Mouse (Mus musculus) heart, postnatal 0 days (tissue): ENCODE results near the gene Sept8. TPM values are rescaled to one million over a fixed set of nuclear protein-coding genes. Genes with fewer than 3 reads are reported as not detected.

Source experiments
- ATAC-seq: fragments of 200-750 bp; cut with Nextera tagmentation; 2 replicates; pipeline ENCODE4 v1.8.0; 2017; ENCODE audit warnings: low read depth, moderate number of reproducible peaks, moderate library complexity; ENCODE audit not compliant: insufficient read depth
- DNase-seq: peaks from one replicate; pipeline ENCODE4 v3.0.0-alpha.2; 2016; ENCODE audit warnings: low spot score
- H3K27ac ChIP-seq: fragments of 300-500 bp; sonication (generic); 2 replicates; pipeline ENCODE4 v1.5.1; 2014; ENCODE audit warnings: low read depth, mild to moderate bottlenecking
- H3K27me3 ChIP-seq: fragments of 300-500 bp; sonication (generic); 2 replicates; pipeline ENCODE4 v1.6.1; 2014; ENCODE audit warnings: low read length, mixed read lengths; ENCODE audit not compliant: control insufficient read depth, insufficient read depth
- H3K36me3 ChIP-seq: fragments of 300-500 bp; sonication (generic); replicated peaks from 2 replicates; pipeline ENCODE4 v1.6.1; 2014; ENCODE audit warnings: low read length, mixed read lengths; ENCODE audit not compliant: control insufficient read depth, insufficient read depth
- H3K4me1 ChIP-seq: fragments of 300-500 bp; sonication (generic); 2 replicates; pipeline ENCODE4 v1.6.1; 2014; ENCODE audit warnings: antibody characterized with exemption; ENCODE audit not compliant: control insufficient read depth, insufficient read depth
- H3K4me2 ChIP-seq: fragments of 300-500 bp; sonication (generic); 2 replicates; pipeline ENCODE4 v1.6.1; 2014; ENCODE audit warnings: low read depth, mild to moderate bottlenecking, low read length, moderate library complexity
- H3K4me3 ChIP-seq: fragments of 300-500 bp; sonication (generic); 2 replicates; pipeline ENCODE4 v1.5.1; 2014; ENCODE audit warnings: low read depth, low read length
- H3K9ac ChIP-seq: fragments of 300-500 bp; sonication (generic); replicated peaks from 2 replicates; pipeline ENCODE4 v1.6.1; 2014; ENCODE audit warnings: low read depth, low read length, mixed read lengths
- H3K9me3 ChIP-seq: fragments of 300-500 bp; sonication (generic); replicated peaks from 2 replicates; pipeline ENCODE4 v1.6.1; 2016; ENCODE audit warnings: low read length; ENCODE audit not compliant: control insufficient read depth
- CTCF ChIP-seq: IDR thresholded peaks from 2 replicates; pipeline ENCODE4 v1.5.1; 2016; ENCODE audit warnings: antibody characterized with exemption, control low read depth, low read depth
- EP300 ChIP-seq: IDR thresholded peaks from 2 replicates; pipeline ENCODE4 v1.6.1; 2016; ENCODE audit warnings: antibody characterized with exemption, low read depth
- WGBS: fragments of 180-500 bp; shearing (Covaris S2); extraction: QIAGEN DNeasy Blood & Tissue Kit; methylation state at CpG from one replicate; pipeline ENCODE4 v1.1.7; 2014; 5-methylcytosine and 5-hydroxymethylcytosine counted together
- polyA plus RNA-seq: library from polyadenylated mRNA; unstranded; fragments of >200 nt; fragmentation: Nextera tagmentation; extraction: Ambion mirVana; gene quantifications from 2 replicates; pipeline ENCODE4 v1.2.1, GENCODE M21; 2015
- total RNA-seq: library from RNA; depleted of rRNA; stranded (reverse); fragments of >200 nt; gene quantifications from 2 replicates; pipeline ENCODE4 v1.2.3, GENCODE M21; 2014; ENCODE audit warnings: low replicate concordance

Gene Sept8
- total and polyA plus RNA-seq, 2 experiments from 2014 or later: 11.5 to 47.1 TPM

DNA sequence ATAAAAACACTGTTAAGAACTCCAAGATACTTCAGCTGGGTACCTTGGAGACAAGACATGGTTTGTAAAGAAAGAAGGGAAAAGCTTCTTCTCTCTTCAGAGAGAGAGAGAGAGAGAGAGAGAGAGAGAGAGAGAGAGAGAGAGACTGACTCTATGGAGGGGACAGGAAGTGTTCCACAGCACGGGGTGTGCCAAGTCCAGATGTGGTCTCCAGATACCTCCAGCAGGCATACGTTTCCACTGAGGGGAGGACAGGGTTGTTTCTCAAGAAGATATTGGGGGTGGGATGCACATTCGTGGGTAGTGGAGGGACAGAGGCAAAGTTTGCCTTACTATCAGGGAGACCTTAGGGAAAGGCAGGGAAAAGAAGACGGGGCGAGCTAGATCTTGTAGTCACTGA lies 298 bp upstream of the Sept8 start:
- no peaks in the 10 kb centered on the region for H3K36me3 ChIP-seq
- TF ChIP-seq EP300: no peak
- no peak for TF ChIP-seq CTCF
- H3K9me3 ChIP-seq: no peaks in the 10 kb centered on the region
- peak overlapping the region; percentile 80 for H3K4me2 ChIP-seq
- no peaks in the 10 kb centered on the region for H3K27me3 ChIP-seq
- H3K9ac ChIP-seq: no peak overlapping the region
- WGBS: 53% methylated on average over 5 of the region's 5 CpGs
- no peak overlapping the region for H3K27ac ChIP-seq
- ATAC-seq (no peak), DNase-seq (no peak)
- H3K4me1 ChIP-seq: peaks cover 29% of the 10 kb centered on the region
- no peak overlapping the region for H3K4me3 ChIP-seq

DNA sequence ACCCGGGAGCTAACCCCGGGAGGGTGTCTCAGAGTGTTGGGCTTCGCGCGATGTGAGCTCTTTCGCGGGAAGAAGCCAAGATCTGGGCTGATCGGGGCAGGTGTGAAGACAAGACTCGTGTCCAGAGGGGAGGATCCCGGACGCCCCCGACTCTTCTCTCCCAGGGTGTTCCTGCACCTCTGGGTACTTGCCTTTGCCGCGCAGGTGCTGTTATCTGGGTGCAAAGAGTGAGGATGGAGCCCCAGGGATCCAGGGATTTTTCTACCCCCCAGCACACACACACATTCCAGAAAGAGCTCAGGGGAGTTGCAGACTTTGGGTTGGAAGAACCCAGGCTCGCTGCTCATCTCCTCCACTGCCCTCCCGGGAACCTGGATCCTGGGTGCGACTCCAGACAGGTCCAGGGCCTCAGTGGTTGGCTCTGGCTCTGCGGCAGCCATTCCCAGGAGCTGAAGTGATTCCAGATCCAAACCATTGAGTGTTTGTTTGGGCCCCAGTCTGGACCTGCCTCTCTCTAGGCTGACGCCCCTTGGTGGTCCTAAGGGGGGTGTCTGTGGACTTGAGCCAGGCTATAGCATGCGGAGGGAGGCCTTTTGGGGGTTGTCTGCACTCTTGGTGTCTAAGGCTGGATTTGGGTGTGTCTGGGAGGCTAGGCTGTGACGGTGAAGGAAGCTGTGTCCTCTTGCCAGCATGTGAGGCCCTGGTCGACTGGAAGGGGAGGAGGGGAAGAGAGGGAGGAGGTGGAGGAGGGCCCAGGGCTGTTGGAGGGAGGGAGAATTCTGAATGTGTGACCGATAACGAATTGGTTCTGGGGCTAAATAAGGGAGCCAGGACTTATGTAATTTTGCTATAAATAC lies 1.3 kb downstream of the Sept8 start:
- H3K9me3 ChIP-seq: no peaks in the 10 kb centered on the region
- no peak for TF ChIP-seq EP300
- TF ChIP-seq CTCF: 0 out of 2 replicates have a peak, but pooled peaks have one; percentile 4
- H3K27me3 ChIP-seq: no peaks in the 10 kb centered on the region
- 1% methylated on average over 21 of the region's 24 CpGs for WGBS
- peak overlapping the region; percentile 80 for H3K9ac ChIP-seq
- H3K27ac ChIP-seq: peak overlapping the region; percentile 86
- H3K36me3 ChIP-seq: no peaks in the 10 kb centered on the region
- peak overlapping the region; percentile 80 for H3K4me2 ChIP-seq
- peak overlapping the region; percentile 82 for H3K4me3 ChIP-seq
- DNase-seq: peak; percentile 78
- peaks cover 44% of the 10 kb centered on the region for H3K4me1 ChIP-seq
- ATAC-seq: peak; percentile 68

DNA sequence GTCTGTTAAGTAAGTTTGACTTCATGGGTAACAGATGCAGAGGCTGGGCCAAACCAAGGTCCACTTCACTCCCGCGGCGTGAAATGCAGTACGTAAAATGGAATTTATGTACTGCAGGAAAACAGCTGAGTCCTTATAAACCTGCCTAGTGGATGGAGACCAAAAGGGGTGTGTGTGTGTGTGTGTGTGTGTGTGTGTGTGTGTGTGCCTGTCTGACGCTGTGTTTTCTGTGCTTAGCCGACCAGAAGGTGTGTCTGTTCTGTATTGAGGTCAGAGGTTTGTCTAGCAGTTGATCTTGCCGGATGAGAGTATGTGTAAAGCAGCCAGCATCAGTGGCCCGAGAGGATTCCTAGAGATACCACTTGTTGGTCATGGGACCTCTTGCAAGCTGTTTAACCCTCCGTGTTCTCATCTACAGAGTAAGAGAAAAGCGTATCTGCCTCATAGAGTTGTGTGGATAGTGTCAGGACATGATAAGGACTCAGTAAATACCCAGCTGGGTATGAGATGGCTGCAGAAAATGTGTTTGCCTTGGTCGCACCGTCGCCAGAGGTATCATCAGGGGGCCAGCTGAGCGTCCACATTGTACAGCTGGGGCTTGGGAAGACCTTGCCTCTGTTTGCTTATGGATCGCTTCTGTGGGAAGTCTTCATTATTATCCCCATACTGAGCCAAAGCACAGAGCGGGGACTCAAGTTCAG lies 2.2 kb downstream of the Sept8 start:
- Histone ChIP-seq H3K4me2 (peak overlapping the region; percentile 80), H3K27ac (peak overlapping the region; percentile 86), H3K27me3 (no peaks in the 10 kb centered on the region), H3K9me3 (no peaks in the 10 kb centered on the region), H3K4me1 (peaks cover 53% of the 10 kb centered on the region), H3K4me3 (peak overlapping the region; percentile 82), H3K9ac (peak overlapping the region; percentile 80; the same call in 1 of the 2 replicates), H3K36me3 (no peaks in the 10 kb centered on the region)
- TF ChIP-seq CTCF: no peak
- no peak for TF ChIP-seq EP300
- ATAC-seq: 0 out of 2 replicates have a peak, but pooled peaks have one; percentile 9
- 23% methylated on average over 16 of the region's 16 CpGs for WGBS
- DNase-seq: no peak

DNA sequence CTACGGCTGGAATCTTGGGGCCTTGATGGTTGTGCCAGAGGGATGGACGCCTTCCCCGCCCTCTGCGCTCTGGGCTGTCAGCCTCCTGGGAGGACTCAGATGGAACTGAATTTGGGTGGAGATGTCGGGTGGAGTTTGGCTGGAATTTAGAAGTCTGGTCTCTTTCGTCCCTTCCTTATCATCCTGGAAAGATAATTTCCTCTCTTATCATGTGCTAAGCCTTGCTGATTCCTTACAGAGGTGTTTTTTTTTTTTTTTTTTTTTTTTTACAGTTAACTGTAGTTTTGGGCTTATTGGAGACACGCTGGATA lies 2.7 kb downstream of the Sept8 start:
- ATAC-seq (no peak), DNase-seq (no peak)
- no peak for TF ChIP-seq EP300
- no peak for TF ChIP-seq CTCF
- Histone ChIP-seq H3K9ac (no peak overlapping the region), H3K27ac (peak overlapping the region; percentile 86), H3K4me3 (peak overlapping the region; percentile 82), H3K9me3 (no peaks in the 10 kb centered on the region), H3K4me2 (peak overlapping the region; percentile 80), H3K36me3 (no peaks in the 10 kb centered on the region), H3K27me3 (no peaks in the 10 kb centered on the region), H3K4me1 (peaks cover 57% of the 10 kb centered on the region)
- WGBS: 45% methylated on average over 7 of the region's 7 CpGs

DNA sequence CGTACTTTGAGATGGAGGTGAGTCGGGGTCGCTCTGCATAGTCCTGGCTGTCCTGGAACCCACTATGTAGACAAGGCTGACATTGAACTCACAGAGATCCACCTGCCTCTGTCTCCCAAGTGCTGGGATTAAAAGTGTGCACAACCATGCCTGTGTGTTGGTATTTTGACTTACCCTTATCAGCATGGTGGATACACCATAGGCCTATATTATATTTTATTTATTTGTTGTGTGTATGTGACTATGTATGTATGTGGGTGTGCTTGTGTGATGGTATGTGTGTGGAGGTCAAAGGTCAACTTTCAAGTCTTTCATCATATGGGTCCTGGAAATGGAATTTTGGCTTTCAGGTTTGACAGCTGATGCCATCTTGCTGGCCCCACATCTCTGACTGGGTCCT lies 3.3 kb downstream of the Sept8 start:
- Histone ChIP-seq H3K27ac (no peak overlapping the region), H3K4me1 (peaks cover 60% of the 10 kb centered on the region), H3K36me3 (no peaks in the 10 kb centered on the region), H3K9me3 (no peaks in the 10 kb centered on the region), H3K9ac (no peak overlapping the region), H3K4me3 (no peak overlapping the region), H3K27me3 (no peaks in the 10 kb centered on the region), H3K4me2 (no peak overlapping the region)
- WGBS: 85% methylated on average over 3 of the region's 3 CpGs
- no peak for TF ChIP-seq EP300
- no peak for TF ChIP-seq CTCF
- no peak for DNase-seq
- no peak for ATAC-seq
